15 mouse cellular contexts compared by ENCODE assay signal in genomic region chr11:88644719-88645118, GRCm38 (mm10).
DNase-seq lines count a peak whose midpoint lies in the region; ATAC-seq lines count a peak whose summit lies in the region.
"Had no signal": no experiment of that assay in that cellular context is flagged by ENCODE, and none has a peak within 500 bp of the region (broad histone marks: within the 10 kb centered on the region; RNA-seq: fewer than 3 reads in every experiment).

No protein-coding gene starts in this region.

- ATAC-seq in hindbrain, embryonic 15.5 days (ENCODE audit: low FRiP score, low read depth) = no peak
- ATAC-seq in neural tube, embryonic 14.5 days (ENCODE audit: low read depth) = no peak
- ATAC-seq in megakaryocyte-erythroid progenitor cell, adult 5-6 weeks (replicated peaks; ENCODE audit: low FRiP score, low TSS enrichment, poor library complexity, severe bottlenecking) = no peak

- WGBS in forebrain, embryonic 10.5 days = 11% methylated on average over 7 of the region's 7 CpGs
- 15% methylated on average over 7 of the region's 7 CpGs for WGBS in hindbrain, embryonic 15.5 days
- WGBS in neural tube, embryonic 14.5 days = 23% methylated on average over 7 of the region's 7 CpGs
- 63% methylated on average over 7 of the region's 7 CpGs for WGBS in heart, embryonic 10.5 days

- peaks cover 87% of the 10 kb centered on the region for H3K36me3 ChIP-seq in forebrain, embryonic 10.5 days (replicated peaks)
- no peaks in the 10 kb centered on the region for H3K36me3 ChIP-seq in hindbrain, embryonic 15.5 days
- no peaks in the 10 kb centered on the region for H3K36me3 ChIP-seq in neural tube, embryonic 14.5 days (ENCODE audit: control insufficient read depth, insufficient read depth, low read length)
- H3K36me3 ChIP-seq in heart, embryonic 10.5 days = peaks cover 44% of the 10 kb centered on the region; the same call in 1 of the 2 replicates

- peaks cover 84% of the 10 kb centered on the region for H3K4me1 ChIP-seq in forebrain, embryonic 10.5 days
- H3K4me1 ChIP-seq in hindbrain, embryonic 15.5 days (replicated peaks) = peaks cover 63% of the 10 kb centered on the region
- H3K4me1 ChIP-seq in neural tube, embryonic 14.5 days (ENCODE audit: control insufficient read depth, insufficient read depth, low read length) = peaks cover 35% of the 10 kb centered on the region
- peaks cover 71% of the 10 kb centered on the region for H3K4me1 ChIP-seq in heart, embryonic 10.5 days

- H3K27me3 ChIP-seq in forebrain, embryonic 10.5 days (ENCODE audit: poor library complexity, severe bottlenecking) = no peaks in the 10 kb centered on the region
- H3K27me3 ChIP-seq in hindbrain, embryonic 15.5 days = no peaks in the 10 kb centered on the region
- no peaks in the 10 kb centered on the region for H3K27me3 ChIP-seq in neural tube, embryonic 14.5 days (ENCODE audit: control insufficient read depth, insufficient read depth, low read length)
- H3K27me3 ChIP-seq in heart, embryonic 10.5 days (ENCODE audit: insufficient read depth, poor library complexity, severe bottlenecking) = no peaks in the 10 kb centered on the region

- no peaks in the 10 kb centered on the region for H3K9me3 ChIP-seq in forebrain, embryonic 10.5 days
- H3K9me3 ChIP-seq in hindbrain, embryonic 15.5 days = no peaks in the 10 kb centered on the region
- no peaks in the 10 kb centered on the region for H3K9me3 ChIP-seq in neural tube, embryonic 14.5 days (ENCODE audit: control insufficient read depth, low read length)
- no peaks in the 10 kb centered on the region for H3K9me3 ChIP-seq in heart, embryonic 10.5 days
- H3K9me3 ChIP-seq: G1E had no signal

- peak overlapping the region; percentile 81 for H3K27ac ChIP-seq in forebrain, embryonic 10.5 days
- peak overlapping the region; percentile 56 for H3K27ac ChIP-seq in hindbrain, embryonic 15.5 days (replicated peaks)
- H3K27ac ChIP-seq in neural tube, embryonic 14.5 days (ENCODE audit: low read depth, low read length) = peak overlapping the region; percentile 22; the same call in 1 of the 2 replicates
- no peak overlapping the region for H3K27ac ChIP-seq in heart, embryonic 10.5 days

- peak overlapping the region; percentile 11; the same call in 1 of the 2 replicates for H3K4me3 ChIP-seq in forebrain, embryonic 10.5 days
- no peak overlapping the region for H3K4me3 ChIP-seq in hindbrain, embryonic 15.5 days
- H3K4me3 ChIP-seq in neural tube, embryonic 14.5 days (ENCODE audit: low read depth, low read length) = no peak overlapping the region
- H3K4me3 ChIP-seq in heart, embryonic 10.5 days = no peak overlapping the region

- H3K4me2 ChIP-seq in hindbrain, embryonic 15.5 days = 0 out of 2 replicates have a peak overlapping the region, but pooled peaks have one; percentile 11
- no peak overlapping the region for H3K4me2 ChIP-seq in neural tube, embryonic 14.5 days (ENCODE audit: low read depth, low read length)

- peak; percentile 26 to 30 for DNase-seq in layer of hippocampus, postnatal 36 days
- no peak for DNase-seq in layer of hippocampus, adult 9-11 months
- DNase-seq in forebrain, embryonic 10.5 days (ENCODE audit: extremely low spot score, low spot score) = no peak
- DNase-seq in heart, embryonic 10.5 days (ENCODE audit: low spot score) = no peak
- DNase-seq in heart, adult 8-10 months (ENCODE audit: low spot score) = no peak
- DNase-seq: adrenal gland, postnatal 36 days; B cell, adult 2 months; cerebellum, adult 11 months; heart, adult 18-20 months; kidney, adult 9 months; thymus, adult 18-20 months had no signal

- no peak overlapping the region for H3K9ac ChIP-seq in hindbrain, embryonic 15.5 days
- H3K9ac ChIP-seq in neural tube, embryonic 14.5 days (replicated peaks; ENCODE audit: low read depth, low read length) = no peak overlapping the region

Comparison
In these comparisons a context has a peak if more than half of its experiments do, and no peak if none do; other contexts are left out.
1. DNase-seq: peak in layer of hippocampus, postnatal 36 days (2 of 2); none in layer of hippocampus, adult 9-11 months (single experiment), forebrain, embryonic 10.5 days (single experiment), heart, embryonic 10.5 days (single experiment) and heart, adult 8-10 months (single experiment).